Mouse (Mus musculus) heart, embryonic 12.5 days (tissue): ENCODE results near the gene Gm12184. TPM values are rescaled to one million over a fixed set of nuclear protein-coding genes. Genes with fewer than 3 reads are reported as not detected.
"Not testable (repeated sequence)": the region's sequence is repeated elsewhere in the genome, so short reads cannot be mapped to it uniquely, and the experiment has no call there.

ENCODE experiments used
- ATAC-seq: fragments of 200-750 bp; cut with Nextera tagmentation; 2 replicates; pipeline ENCODE4 v1.8.0; 2017; ENCODE audit warnings: moderate TSS enrichment, moderate library complexity; ENCODE audit not compliant: insufficient number of reproducible peaks, low FRiP score
- H3K27ac ChIP-seq: fragments of 300-500 bp; sonication (generic); 2 replicates; pipeline ENCODE4 v1.5.1; 2016; ENCODE audit warnings: mild to moderate bottlenecking, moderate library complexity; ENCODE audit not compliant: poor library complexity, severe bottlenecking
- H3K27me3 ChIP-seq: fragments of 300-500 bp; sonication (generic); replicated peaks from 2 replicates; pipeline ENCODE4 v1.6.1; 2016; ENCODE audit warnings: mild to moderate bottlenecking, moderate library complexity
- H3K36me3 ChIP-seq: fragments of 300-500 bp; sonication (generic); 2 replicates; pipeline ENCODE4 v1.6.1; 2016; ENCODE audit warnings: mild to moderate bottlenecking, moderate library complexity
- H3K4me1 ChIP-seq: fragments of 300-500 bp; sonication (generic); replicated peaks from 2 replicates; pipeline ENCODE4 v1.6.1; 2016; ENCODE audit warnings: mild to moderate bottlenecking
- H3K4me2 ChIP-seq: fragments of 300-500 bp; sonication (generic); 2 replicates; pipeline ENCODE4 v1.6.1; 2016; ENCODE audit warnings: mild to moderate bottlenecking, moderate library complexity
- H3K4me3 ChIP-seq: fragments of 300-500 bp; sonication (generic); 2 replicates; pipeline ENCODE4 v1.5.1; 2016; ENCODE audit warnings: mild to moderate bottlenecking
- H3K9ac ChIP-seq: fragments of 300-500 bp; sonication (generic); 2 replicates; pipeline ENCODE4 v1.6.1; 2016; ENCODE audit warnings: mild to moderate bottlenecking, moderate library complexity
- H3K9me3 ChIP-seq: fragments of 300-500 bp; sonication (generic); replicated peaks from 2 replicates; pipeline ENCODE4 v1.6.1; 2016; ENCODE audit warnings: mild to moderate bottlenecking, moderate library complexity
- WGBS: fragments of 180-500 bp; shearing (Covaris S2); methylation state at CpG from one replicate; pipeline ENCODE4 v1.1.7; 2016; 5-methylcytosine and 5-hydroxymethylcytosine counted together
- polyA plus RNA-seq: library from polyadenylated mRNA; unstranded; fragments of >200 nt; fragmentation: Nextera tagmentation; extraction: Ambion mirVana; gene quantifications from 2 replicates; pipeline ENCODE4 v1.2.1, GENCODE M21; 2016

Gm12184 gene
- polyA plus RNA-seq, 1 experiment from 2014 or later, result 5.3 TPM

- Histone ChIP-seq H3K36me3 (no peaks in the 10 kb centered on the region), H3K9ac (no peak overlapping the region), H3K27ac (no peak overlapping the region), H3K27me3 (peaks cover 11% of the 10 kb centered on the region), H3K4me2 (peak overlapping the region; percentile 88), H3K9me3 (peaks cover 4% of the 10 kb centered on the region; the same call in 1 of the 2 replicates), H3K4me3 (peak overlapping the region; percentile 52), H3K4me1 (peaks cover 17% of the 10 kb centered on the region)
- 29% methylated on average over 14 of the region's 14 CpGs for WGBS
- ATAC-seq, result no peak
These were observed 3.5 kb downstream of the Gm12184 start for GRCm38 (mm10) chr11:48822768-48823512.

- ATAC-seq, H3K9me3 ChIP-seq, H3K9ac ChIP-seq, H3K4me2 ChIP-seq, H3K4me3 ChIP-seq, H3K36me3 ChIP-seq, H3K27ac ChIP-seq: not testable (repeated sequence)
- Histone ChIP-seq H3K27me3 (peaks cover 11% of the 10 kb centered on the region), H3K4me1 (peaks cover 11% of the 10 kb centered on the region)
- WGBS, result 82% methylated on average over 14 of the region's 14 CpGs
These were observed 5.2 kb downstream of the Gm12184 start for GRCm38 (mm10) chr11:48821299-48821698.

GRCm38 (mm10) chr11:48820308-48820674 lies 6.2 kb downstream of the Gm12184 start:
- Histone ChIP-seq H3K9ac (no peak overlapping the region), H3K4me1 (peaks cover 21% of the 10 kb centered on the region), H3K27me3 (peaks cover 11% of the 10 kb centered on the region), H3K27ac (peak overlapping the region; percentile 70), H3K36me3 (no peaks in the 10 kb centered on the region), H3K4me2 (no peak overlapping the region), H3K9me3 (no peaks in the 10 kb centered on the region), H3K4me3 (no peak overlapping the region)
- ATAC-seq, result no peak

GRCm38 (mm10) chr11:48819614-48820307 lies 6.7 kb downstream of the Gm12184 start:
- Histone ChIP-seq H3K9me3 (no peaks in the 10 kb centered on the region), H3K4me3 (no peak overlapping the region), H3K4me1 (peaks cover 23% of the 10 kb centered on the region), H3K4me2 (no peak overlapping the region), H3K27ac (peak overlapping the region; percentile 70; the same call in 1 of the 2 replicates), H3K36me3 (no peaks in the 10 kb centered on the region), H3K27me3 (peaks cover 8% of the 10 kb centered on the region), H3K9ac (no peak overlapping the region)
- ATAC-seq, result no peak
- 57% methylated on average over 7 of the region's 7 CpGs for WGBS

GRCm38 (mm10) chr11:48818346-48818745 lies 8.1 kb downstream of the Gm12184 start:
- H3K36me3 ChIP-seq, result no peaks in the 10 kb centered on the region
- no peaks in the 10 kb centered on the region for H3K27me3 ChIP-seq
- ATAC-seq, result 0 out of 2 replicates have a peak, but pooled peaks have one; percentile 5
- peak overlapping the region; percentile 91 for H3K4me3 ChIP-seq
- under 1% methylated on average over 16 of the region's 16 CpGs for WGBS
- peak overlapping the region; percentile 82 for H3K4me2 ChIP-seq
- peaks cover 15% of the 10 kb centered on the region for H3K4me1 ChIP-seq
- H3K9me3 ChIP-seq, result no peaks in the 10 kb centered on the region
- H3K27ac ChIP-seq, result peak overlapping the region; percentile 94; the same call in 1 of the 2 replicates
- H3K9ac ChIP-seq, result peak overlapping the region; percentile 31; the same call in 1 of the 2 replicates

GRCm38 (mm10) chr11:48817794-48818193 lies 8.7 kb downstream of the Gm12184 start:
- no peaks in the 10 kb centered on the region for H3K9me3 ChIP-seq
- H3K36me3 ChIP-seq, result no peaks in the 10 kb centered on the region; the same call in 1 of the 2 replicates
- H3K27ac ChIP-seq, result peak overlapping the region; percentile 94
- ATAC-seq, result no peak
- H3K4me2 ChIP-seq, result peak overlapping the region; percentile 82
- 7% methylated on average over 9 of the region's 9 CpGs for WGBS
- H3K27me3 ChIP-seq, result no peaks in the 10 kb centered on the region
- peak overlapping the region; percentile 92 for H3K9ac ChIP-seq
- H3K4me3 ChIP-seq, result peak overlapping the region; percentile 91
- H3K4me1 ChIP-seq, result peaks cover 15% of the 10 kb centered on the region

GRCm38 (mm10) chr11:48816800-48817665 lies 9.4 kb downstream of the Gm12184 start, which contains the start of gene Trim41:
Trim41 (minus strand) TSS chr11:48817353.
- Histone ChIP-seq H3K9ac (peak within 1 kb of the TSS; percentile 92), H3K4me2 (peak within 1 kb of the TSS; percentile 82), H3K4me3 (peak within 1 kb of the TSS; percentile 91), H3K27me3 (no peaks in the 10 kb centered on the region), H3K36me3 (peaks cover 8% of the 10 kb centered on the region), H3K4me1 (peaks cover 15% of the 10 kb centered on the region), H3K27ac (peak within 1 kb of the TSS; percentile 94), H3K9me3 (no peaks in the 10 kb centered on the region)
- ATAC-seq, result peak; percentile 97
- WGBS, result under 1% methylated on average over 73 of the region's 77 CpGs

DNA sequence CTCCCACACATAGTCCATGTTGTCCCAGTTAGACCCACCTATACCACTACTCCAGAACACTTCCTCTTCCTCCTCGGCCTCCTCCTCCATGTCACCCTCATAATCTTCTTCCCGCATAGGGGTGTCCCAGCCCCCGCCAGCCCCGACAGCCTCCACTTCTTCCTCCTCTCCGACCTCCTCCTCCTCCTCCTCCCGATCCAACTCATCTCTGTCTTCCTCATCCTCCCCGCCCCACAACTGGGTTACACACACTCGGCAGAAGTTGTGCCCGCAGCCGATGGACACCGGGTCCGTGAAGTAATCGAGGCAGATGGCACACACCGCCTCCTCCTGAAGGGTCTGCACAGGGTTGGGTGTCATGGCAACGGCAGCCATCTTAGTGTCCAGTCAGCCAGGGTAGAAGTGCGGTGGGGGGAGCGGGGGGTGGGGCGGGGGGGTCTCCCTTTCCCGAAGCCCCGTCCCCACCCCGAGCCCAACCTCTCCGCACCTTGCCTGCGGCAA lies 10.1 kb downstream of the Gm12184 start:
- Histone ChIP-seq H3K4me2 (peak overlapping the region; percentile 82), H3K27ac (peak overlapping the region; percentile 94; the same call in 1 of the 2 replicates), H3K9ac (peak overlapping the region; percentile 92), H3K27me3 (no peaks in the 10 kb centered on the region), H3K4me3 (peak overlapping the region; percentile 91), H3K36me3 (peaks cover 15% of the 10 kb centered on the region), H3K9me3 (no peaks in the 10 kb centered on the region), H3K4me1 (peaks cover 15% of the 10 kb centered on the region)
- peak; percentile 33 for ATAC-seq
- 4% methylated on average over 23 of the region's 23 CpGs for WGBS

DNA sequence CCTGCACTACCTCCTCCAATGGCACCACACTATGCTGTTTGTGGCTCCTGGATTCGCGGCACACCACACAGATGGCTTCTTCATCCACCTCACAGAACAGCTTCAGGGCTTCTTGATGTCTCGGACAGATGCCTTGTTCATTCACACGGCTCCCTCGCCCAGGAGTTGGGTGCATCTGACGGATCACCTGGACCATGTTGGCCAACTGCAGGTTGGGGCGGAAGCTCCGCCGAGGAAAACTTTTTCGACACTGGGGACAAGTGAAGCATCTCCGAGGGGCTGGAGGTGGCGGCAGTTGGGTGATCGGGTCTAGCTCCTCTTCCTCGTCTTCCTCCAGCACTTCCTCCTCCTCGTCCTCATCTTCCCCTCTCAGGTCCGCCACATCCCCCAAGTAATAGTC lies 10.6 kb downstream of the Gm12184 start:
- ATAC-seq, result no peak
- Histone ChIP-seq H3K4me1 (peaks cover 15% of the 10 kb centered on the region), H3K9me3 (no peaks in the 10 kb centered on the region), H3K4me2 (peak overlapping the region; percentile 82), H3K36me3 (peaks cover 19% of the 10 kb centered on the region), H3K27me3 (no peaks in the 10 kb centered on the region), H3K4me3 (peak overlapping the region; percentile 91), H3K27ac (no peak overlapping the region), H3K9ac (peak overlapping the region; percentile 92)
- WGBS, result 72% methylated on average over 16 of the region's 16 CpGs

GRCm38 (mm10) chr11:48813782-48814181 lies 12.7 kb downstream of the Gm12184 start:
- Histone ChIP-seq H3K27ac (no peak overlapping the region), H3K27me3 (no peaks in the 10 kb centered on the region), H3K9me3 (no peaks in the 10 kb centered on the region), H3K9ac (no peak overlapping the region), H3K4me1 (peaks cover 19% of the 10 kb centered on the region), H3K4me2 (no peak overlapping the region), H3K36me3 (peaks cover 40% of the 10 kb centered on the region), H3K4me3 (no peak overlapping the region)
- no peak for ATAC-seq
